Mouse (Mus musculus) embryonic facial prominence, embryonic 14.5 days (tissue): Measurements from ENCODE around the gene Morc4. TPM values are rescaled to one million over a fixed set of nuclear protein-coding genes. Genes with fewer than 3 reads are reported as not detected.

Experiments used
- ATAC-seq: fragments of 200-750 bp; cut with Nextera tagmentation; 2 replicates; pipeline ENCODE4 v1.8.0; 2017; ENCODE audit warnings: low read depth, moderate number of reproducible peaks, moderate TSS enrichment
- DNase-seq: peaks from one replicate; pipeline ENCODE4 v3.0.0-alpha.2; 2015; ENCODE audit warnings: low spot score
- H3K27ac ChIP-seq: fragments of 300-500 bp; sonication (generic); replicated peaks from 2 replicates; pipeline ENCODE4 v1.5.1; 2014; ENCODE audit warnings: low read depth, mild to moderate bottlenecking, low read length, moderate library complexity
- H3K27me3 ChIP-seq: fragments of 300-500 bp; sonication (generic); replicated peaks from 2 replicates; pipeline ENCODE4 v1.6.1; 2014; ENCODE audit warnings: low read length; ENCODE audit not compliant: control insufficient read depth, insufficient read depth
- H3K36me3 ChIP-seq: fragments of 300-500 bp; sonication (generic); 2 replicates; pipeline ENCODE4 v1.6.1; 2014; ENCODE audit warnings: low read length, mixed read lengths; ENCODE audit not compliant: control insufficient read depth, insufficient read depth
- H3K4me1 ChIP-seq: fragments of 300-500 bp; sonication (generic); 2 replicates; pipeline ENCODE4 v1.6.1; 2014; ENCODE audit warnings: antibody characterized with exemption, low read length; ENCODE audit not compliant: control insufficient read depth, insufficient read depth
- H3K4me2 ChIP-seq: fragments of 300-500 bp; sonication (generic); 2 replicates; pipeline ENCODE4 v1.6.1; 2014; ENCODE audit warnings: low read depth, mild to moderate bottlenecking, low read length, moderate library complexity, mixed read lengths
- H3K4me3 ChIP-seq: fragments of 300-500 bp; sonication (generic); 2 replicates; pipeline ENCODE4 v1.5.1; 2014; ENCODE audit warnings: low read depth, mild to moderate bottlenecking, low read length
- H3K9ac ChIP-seq: fragments of 300-500 bp; sonication (generic); 2 replicates; pipeline ENCODE4 v1.6.1; 2014; ENCODE audit warnings: low read depth, mild to moderate bottlenecking, low read length, moderate library complexity, mixed read lengths
- H3K9me3 ChIP-seq: fragments of 300-500 bp; sonication (generic); 2 replicates; pipeline ENCODE4 v1.6.1; 2016; ENCODE audit warnings: low read length; ENCODE audit not compliant: control insufficient read depth
- WGBS: fragments of 180-500 bp; shearing (Covaris S2); extraction: QIAGEN DNeasy Blood & Tissue Kit; methylation state at CpG from one replicate; pipeline ENCODE4 v1.1.7; 2014; 5-methylcytosine and 5-hydroxymethylcytosine counted together
- polyA plus RNA-seq: library from polyadenylated mRNA; unstranded; fragments of >200 nt; fragmentation: Nextera tagmentation; extraction: Ambion mirVana; gene quantifications from 2 replicates; pipeline ENCODE4 v1.2.1, GENCODE M21; 2014

The Morc4 gene
- polyA plus RNA-seq, 1 experiment from 2014 or later = 28.8 TPM

GRCm38 (mm10) chrX:139813299-139814002 lies 58.0 kb downstream of the Morc4 start:
- WGBS = 74% methylated on average over 9 of the region's 9 CpGs
- H3K4me3 ChIP-seq = no peak overlapping the region
- H3K27ac ChIP-seq = no peak overlapping the region
- DNase-seq (no peak), ATAC-seq (no peak)
- no peak overlapping the region for H3K9ac ChIP-seq
- H3K4me2 ChIP-seq = no peak overlapping the region
- H3K9me3 ChIP-seq = no peaks in the 10 kb centered on the region
- H3K4me1 ChIP-seq = no peaks in the 10 kb centered on the region
- no peaks in the 10 kb centered on the region for H3K36me3 ChIP-seq
- H3K27me3 ChIP-seq = peaks cover 4% of the 10 kb centered on the region

GRCm38 (mm10) chrX:139812636-139813298 lies 58.7 kb downstream of the Morc4 start:
- H3K9ac ChIP-seq = no peak overlapping the region
- WGBS = 62% methylated on average over 3 of the region's 3 CpGs
- H3K27ac ChIP-seq = no peak overlapping the region
- DNase-seq (no peak), ATAC-seq (no peak)
- H3K4me2 ChIP-seq = no peak overlapping the region
- no peaks in the 10 kb centered on the region for H3K36me3 ChIP-seq
- H3K9me3 ChIP-seq = no peaks in the 10 kb centered on the region
- H3K4me1 ChIP-seq = no peaks in the 10 kb centered on the region
- no peak overlapping the region for H3K4me3 ChIP-seq
- peaks cover 4% of the 10 kb centered on the region for H3K27me3 ChIP-seq

- Histone ChIP-seq H3K36me3 (no peaks in the 10 kb centered on the region), H3K9me3 (no peaks in the 10 kb centered on the region), H3K4me3 (no peak overlapping the region), H3K27ac (no peak overlapping the region), H3K27me3 (no peaks in the 10 kb centered on the region; the same call in none of the 2 replicates), H3K4me2 (no peak overlapping the region), H3K4me1 (no peaks in the 10 kb centered on the region), H3K9ac (no peak overlapping the region)
- 85% methylated on average over 10 of the region's 10 CpGs for WGBS
- no peak for ATAC-seq
- DNase-seq = no peak
These were observed 63.0 kb downstream of the Morc4 start for GRCm38 (mm10) chrX:139808501-139808900.

- H3K9me3 ChIP-seq = no peaks in the 10 kb centered on the region
- WGBS = 44% methylated on average over 4 of the region's 4 CpGs
- no peaks in the 10 kb centered on the region for H3K36me3 ChIP-seq
- H3K4me1 ChIP-seq = no peaks in the 10 kb centered on the region
- no peak overlapping the region for H3K4me2 ChIP-seq
- ATAC-seq = peak; percentile 55; the same call in 1 of the 2 replicates
- no peak overlapping the region for H3K9ac ChIP-seq
- H3K27ac ChIP-seq = no peak overlapping the region
- H3K4me3 ChIP-seq = no peak overlapping the region
- H3K27me3 ChIP-seq = no peaks in the 10 kb centered on the region; the same call in none of the 2 replicates
- DNase-seq = peak; percentile 19
These were observed 63.4 kb downstream of the Morc4 start for GRCm38 (mm10) chrX:139808085-139808484.

GRCm38 (mm10) chrX:139807391-139807790 lies 64.1 kb downstream of the Morc4 start:
- H3K9ac ChIP-seq = no peak overlapping the region
- no peak for ATAC-seq
- 36% methylated on average over 2 of the region's 2 CpGs for WGBS
- no peak overlapping the region for H3K4me2 ChIP-seq
- H3K27ac ChIP-seq = no peak overlapping the region
- H3K4me3 ChIP-seq = no peak overlapping the region
- H3K4me1 ChIP-seq = no peaks in the 10 kb centered on the region
- H3K36me3 ChIP-seq = no peaks in the 10 kb centered on the region
- H3K27me3 ChIP-seq = no peaks in the 10 kb centered on the region; the same call in none of the 2 replicates
- DNase-seq = no peak
- H3K9me3 ChIP-seq = no peaks in the 10 kb centered on the region

- Histone ChIP-seq H3K4me2 (no peak overlapping the region), H3K27me3 (no peaks in the 10 kb centered on the region; the same call in none of the 2 replicates), H3K36me3 (no peaks in the 10 kb centered on the region), H3K4me1 (no peaks in the 10 kb centered on the region), H3K9ac (no peak overlapping the region), H3K4me3 (no peak overlapping the region), H3K27ac (no peak overlapping the region), H3K9me3 (no peaks in the 10 kb centered on the region)
- 91% methylated on average over 4 of the region's 4 CpGs for WGBS
- DNase-seq (no peak), ATAC-seq (no peak)
These were observed 65.6 kb downstream of the Morc4 start for GRCm38 (mm10) chrX:139805918-139806317.

- WGBS = 69% methylated on average over 2 of the region's 2 CpGs
- no peak overlapping the region for H3K27ac ChIP-seq
- ATAC-seq (no peak), DNase-seq (no peak)
- no peaks in the 10 kb centered on the region for H3K9me3 ChIP-seq
- no peaks in the 10 kb centered on the region for H3K4me1 ChIP-seq
- H3K4me2 ChIP-seq = no peak overlapping the region
- H3K27me3 ChIP-seq = no peaks in the 10 kb centered on the region; the same call in 1 of the 2 replicates
- no peaks in the 10 kb centered on the region for H3K36me3 ChIP-seq
- H3K9ac ChIP-seq = no peak overlapping the region
- no peak overlapping the region for H3K4me3 ChIP-seq
These were observed 68.4 kb downstream of the Morc4 start for GRCm38 (mm10) chrX:139803028-139803427.

GRCm38 (mm10) chrX:139800406-139800878 lies 71.0 kb downstream of the Morc4 start, which contains the start of gene Cldn2:
TSS of gene Cldn2 (plus strand) at chrX:139800828.
- H3K27me3 ChIP-seq = no peaks in the 10 kb centered on the region; the same call in 1 of the 2 replicates

More at GRCm38 (mm10) chrX:139800406-139800878, 71.0 kb downstream of the Morc4 start, which contains the start of gene Cldn2:
- Histone ChIP-seq H3K27ac (no peak within 1 kb of the TSS), H3K4me1 (no peaks in the 10 kb centered on the region), H3K9me3 (no peaks in the 10 kb centered on the region), H3K36me3 (no peaks in the 10 kb centered on the region), H3K4me3 (no peak within 1 kb of the TSS), H3K9ac (no peak within 1 kb of the TSS), H3K4me2 (no peak within 1 kb of the TSS)
- 65% methylated on average over 7 of the region's 8 CpGs for WGBS
- ATAC-seq = no peak
- DNase-seq = no peak
